Mouse (Mus musculus) adrenal gland, postnatal 25 days (tissue): ENCODE results near the gene Dusp27. TPM values are rescaled to one million over a fixed set of nuclear protein-coding genes. Genes with fewer than 3 reads are reported as not detected.

Experiments
- DNase-seq: peaks from one replicate; pipeline ENCODE4 v3.0.0; 2021; ENCODE audit warnings: mixed read lengths
- total RNA-seq: library from RNA; stranded (reverse); gene quantifications from 2 replicates; pipeline ENCODE4 v1.2.3, GENCODE M21; 2021

The Dusp27 gene
- total RNA-seq, 1 experiment from 2014 or later: not detected

DNA sequence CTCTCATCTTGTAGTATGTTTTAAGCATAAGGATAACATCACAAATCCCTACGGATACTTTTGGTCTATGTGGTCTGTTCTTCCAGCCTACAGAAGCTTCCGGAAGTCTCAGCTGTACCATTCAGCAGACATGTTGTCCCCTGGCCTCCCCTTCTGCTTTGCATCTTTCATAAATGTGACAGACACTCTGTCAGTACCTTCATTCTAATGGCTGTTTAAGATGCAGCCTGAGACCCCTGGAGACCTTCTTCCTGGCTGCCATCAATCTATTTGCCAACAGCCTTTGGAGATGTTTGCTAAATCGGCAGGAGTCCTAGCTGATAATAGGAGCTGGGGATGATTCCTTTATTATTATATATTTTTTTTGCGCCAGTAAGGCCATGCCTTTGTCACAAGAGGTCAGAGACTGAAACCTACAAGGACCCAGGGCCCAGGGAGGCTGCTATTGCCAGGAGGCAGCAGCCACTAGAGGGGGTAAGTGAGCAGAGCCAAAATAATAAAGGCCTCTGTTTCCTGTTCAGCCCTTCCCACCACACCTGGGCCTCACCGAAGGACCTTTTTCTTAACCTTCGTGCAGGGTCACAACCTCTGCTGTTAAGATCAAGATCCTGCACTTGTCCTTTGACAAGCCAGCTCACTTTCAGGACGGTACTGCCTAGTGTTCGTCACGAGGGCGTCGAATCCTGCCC, 24.7 kb downstream of the Dusp27 start:
- DNase-seq: peak; percentile 58

GRCm38 (mm10) chr1:166098120-166098519, 29.6 kb downstream of the Dusp27 start:
- DNase-seq: no peak

DNA sequence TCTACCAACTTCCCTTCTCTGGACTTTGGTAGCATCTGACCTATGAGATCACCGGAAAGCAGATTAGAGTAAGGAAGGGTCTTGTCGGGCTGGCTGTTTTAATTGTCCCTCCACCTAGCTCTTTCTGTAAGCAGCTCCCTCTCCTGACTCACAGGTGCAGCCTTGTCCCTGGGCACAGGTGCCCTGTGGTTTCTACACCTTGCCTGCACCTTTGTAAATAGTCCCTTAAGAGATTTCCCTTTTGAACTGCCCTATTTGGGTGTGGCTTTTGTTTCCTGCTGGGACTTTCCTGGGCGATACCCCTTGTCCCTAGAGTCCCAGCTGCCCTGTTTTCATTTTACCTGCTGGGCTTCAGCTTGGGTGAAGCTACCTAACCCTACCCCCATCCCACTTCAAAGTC, 33.3 kb downstream of the Dusp27 start:
- no peak for DNase-seq

GRCm38 (mm10) chr1:166090306-166090705, 37.4 kb downstream of the Dusp27 start:
- DNase-seq: no peak

DNA sequence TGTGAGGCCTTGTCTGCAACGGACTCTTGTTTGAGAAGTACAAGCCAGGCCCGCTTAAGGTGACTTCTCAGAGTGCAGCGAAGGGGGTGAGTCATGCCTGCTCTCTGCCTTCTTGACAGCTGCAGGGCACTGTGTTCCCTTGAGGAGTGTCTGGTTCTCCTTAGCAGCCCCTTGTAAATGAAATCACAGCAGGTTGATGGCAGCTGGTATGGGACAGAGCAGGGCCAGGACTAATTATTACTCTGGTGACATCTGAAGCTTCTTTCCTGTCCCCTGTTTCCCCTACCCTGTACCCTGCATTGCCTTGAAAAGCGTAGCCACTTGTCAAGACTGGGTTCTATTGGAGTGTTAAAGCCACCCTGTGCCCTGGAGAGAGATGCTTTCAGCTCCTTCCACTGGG, 38.0 kb downstream of the Dusp27 start:
- peak; percentile 20 for DNase-seq

- no peak for DNase-seq
Observed at GRCm38 (mm10) chr1:166089337-166089736, 38.4 kb downstream of the Dusp27 start.

DNA sequence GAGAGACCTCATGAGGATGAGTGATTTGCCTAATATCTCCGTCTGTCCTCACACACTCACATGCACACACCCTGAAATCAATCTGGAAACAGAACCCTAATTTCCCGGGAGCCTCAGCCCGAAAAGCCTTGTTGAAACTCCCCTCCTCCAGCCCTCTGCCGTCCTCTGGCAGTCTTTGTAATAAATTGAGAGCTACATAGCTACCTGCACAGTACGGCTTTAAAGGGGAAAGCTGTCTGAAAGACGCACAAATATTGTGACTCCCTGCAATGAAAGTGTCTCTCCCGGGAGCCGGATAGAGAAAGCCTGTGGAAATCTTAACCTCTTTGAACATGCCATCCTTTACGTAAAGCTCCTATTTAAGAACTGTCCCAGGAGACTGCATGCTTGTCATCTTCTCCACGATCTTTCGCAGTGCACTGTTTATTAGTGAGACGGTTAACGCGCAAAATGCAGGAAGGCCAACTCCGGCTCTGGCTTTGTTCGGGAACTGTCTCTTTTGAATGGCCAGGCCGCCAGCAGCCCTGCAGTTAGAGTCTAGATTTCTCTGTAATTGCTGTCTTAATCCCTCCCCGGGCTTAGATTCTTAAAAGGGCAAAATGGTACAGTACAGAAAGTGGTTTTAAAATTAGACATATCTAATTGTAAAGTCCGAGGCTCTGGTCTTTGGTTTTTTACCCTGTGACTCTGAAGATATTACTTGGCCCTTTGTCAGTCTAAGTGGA, 39.1 kb downstream of the Dusp27 start:
- no peak for DNase-seq

- no peak for DNase-seq
Observed at GRCm38 (mm10) chr1:166077052-166077735, 50.5 kb downstream of the Dusp27 start.

GRCm38 (mm10) chr1:166067856-166068440, 59.8 kb downstream of the Dusp27 start:
- no peak for DNase-seq

GRCm38 (mm10) chr1:166063870-166064269, 63.9 kb downstream of the Dusp27 start:
- DNase-seq: no peak

- DNase-seq: no peak
Observed at GRCm38 (mm10) chr1:166061532-166061931, 66.2 kb downstream of the Dusp27 start.

DNA sequence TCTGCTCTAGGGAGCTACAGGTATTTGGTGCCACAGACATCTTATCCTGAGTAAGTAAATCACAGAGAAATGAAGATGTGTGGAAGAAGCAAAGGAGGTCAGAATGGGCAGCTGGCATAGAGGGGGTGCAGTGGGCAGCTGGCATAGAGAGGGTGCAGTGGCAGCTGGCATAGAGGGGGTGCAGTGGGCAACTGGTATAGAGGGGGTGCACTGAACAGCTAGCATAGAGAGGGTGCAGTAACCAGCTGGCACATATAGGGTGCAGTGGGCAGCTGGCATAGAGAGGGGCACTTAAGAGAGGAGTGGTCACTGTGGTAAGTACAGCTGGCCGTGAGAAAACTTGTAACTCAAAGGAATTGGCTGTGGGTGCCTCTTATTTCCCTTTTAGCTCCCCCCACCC, 67.3 kb downstream of the Dusp27 start:
- DNase-seq: no peak

DNA sequence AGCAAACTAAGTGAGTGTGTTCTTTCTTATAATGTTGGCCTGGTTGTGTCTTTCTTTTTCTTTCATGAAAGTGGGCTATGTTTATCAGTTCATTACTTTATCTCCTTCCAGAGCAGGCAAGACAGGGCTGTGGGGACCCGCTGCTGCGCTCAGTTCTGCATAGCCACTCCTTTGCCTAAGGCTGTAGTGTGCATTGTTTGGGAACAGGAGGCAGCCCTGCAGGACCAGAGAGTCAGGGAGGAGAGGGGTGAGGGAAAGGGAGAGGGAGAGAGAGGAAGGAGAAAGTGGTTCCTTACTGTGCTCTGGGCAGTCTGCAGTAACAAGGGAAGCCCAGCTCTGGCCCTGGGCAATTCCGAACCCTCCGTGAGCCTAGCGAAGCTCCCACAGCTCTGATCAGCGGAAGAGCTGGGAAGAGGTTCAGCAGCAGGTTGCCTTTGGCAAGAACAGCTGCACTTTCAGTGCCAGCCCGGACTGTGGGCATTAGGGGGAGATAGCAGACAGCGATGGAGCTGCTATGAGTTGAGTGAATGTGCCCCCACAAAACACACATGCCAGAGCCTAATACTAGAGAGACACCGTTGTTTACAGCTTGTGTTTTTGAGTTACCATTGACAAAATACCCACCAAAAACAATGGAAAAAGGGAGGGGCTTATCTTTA, 71.5 kb downstream of the Dusp27 start:
- no peak for DNase-seq

- DNase-seq: no peak
Observed at GRCm38 (mm10) chr1:166053285-166053955, 74.3 kb downstream of the Dusp27 start.

- no peak for DNase-seq
Observed at GRCm38 (mm10) chr1:166049046-166049827, 78.5 kb downstream of the Dusp27 start.

- no peak for DNase-seq
Observed at GRCm38 (mm10) chr1:166048230-166048911, 79.4 kb downstream of the Dusp27 start.
